Mouse (Mus musculus) v-Abl transformed pro-B cells (cell line): ENCODE results near the gene Adamts9.

Source experiments
- in situ Hi-C, 2 experiments: fragments of 400-800 bp; cut with MboI; formaldehyde crosslinking; loops; one replicate each; pipeline ENCODE4 v1.15.1; 2025; ENCODE audit not compliant: unreplicated experiment in 2 of 2

The Adamts9 gene

GRCm38 (mm10) chr6:92812702-92813370 is 130.5 kb downstream of the Adamts9 start:
- in situ Hi-C loops: no loop called here

- in situ Hi-C loops: no loop called here
Measured at GRCm38 (mm10) chr6:92811566-92811965, 131.7 kb downstream of the Adamts9 start.

- in situ Hi-C loops: no loop called here
Measured at GRCm38 (mm10) chr6:92810628-92811027, 132.7 kb downstream of the Adamts9 start.

- in situ Hi-C loops: no loop called here
Measured at GRCm38 (mm10) chr6:92809818-92810217, 133.5 kb downstream of the Adamts9 start.

GRCm38 (mm10) chr6:92804254-92804971 is 138.9 kb downstream of the Adamts9 start:
- in situ Hi-C loops: no loop called here

GRCm38 (mm10) chr6:92803213-92803612 is 140.1 kb downstream of the Adamts9 start:
- in situ Hi-C loops: no loop called here

GRCm38 (mm10) chr6:92802421-92802820 is 140.9 kb downstream of the Adamts9 start:
- in situ Hi-C loops: no loop called here

- in situ Hi-C loops: no loop called here
Measured at GRCm38 (mm10) chr6:92801462-92801861, 141.8 kb downstream of the Adamts9 start.

GRCm38 (mm10) chr6:92793804-92794203 is 149.5 kb downstream of the Adamts9 start:
- in situ Hi-C loops: no loop called here

- in situ Hi-C loops: no loop called here
Measured at GRCm38 (mm10) chr6:92787376-92787712, 155.9 kb downstream of the Adamts9 start.

GRCm38 (mm10) chr6:92786701-92787375 is 156.5 kb downstream of the Adamts9 start:
- in situ Hi-C loops: no loop called here

- in situ Hi-C loops: no loop called here
Measured at GRCm38 (mm10) chr6:92784782-92785181, 158.5 kb downstream of the Adamts9 start.

- in situ Hi-C loops: no loop called here
Measured at GRCm38 (mm10) chr6:92781446-92781845, 161.8 kb downstream of the Adamts9 start.

- in situ Hi-C loops: no loop called here
Measured at GRCm38 (mm10) chr6:92779935-92780205, 163.4 kb downstream of the Adamts9 start.

- in situ Hi-C loops: no loop called here
Measured at GRCm38 (mm10) chr6:92779140-92779934, 164.0 kb downstream of the Adamts9 start.

GRCm38 (mm10) chr6:92776356-92776755 is 166.9 kb downstream of the Adamts9 start:
- in situ Hi-C loops: no loop called here

- in situ Hi-C loops: no loop called here
Measured at GRCm38 (mm10) chr6:92762372-92762771, 180.9 kb downstream of the Adamts9 start.

GRCm38 (mm10) chr6:92759616-92760015 is 183.7 kb downstream of the Adamts9 start:
- in situ Hi-C loops: no loop called here

GRCm38 (mm10) chr6:92755826-92756225 is 187.5 kb downstream of the Adamts9 start:
- in situ Hi-C loops: no loop called here

- in situ Hi-C loops: no loop called here
Measured at GRCm38 (mm10) chr6:92752737-92753136, 190.6 kb downstream of the Adamts9 start.

- in situ Hi-C loops: no loop called here
Measured at GRCm38 (mm10) chr6:92749420-92749819, 193.9 kb downstream of the Adamts9 start.
